Mouse (Mus musculus): ENCODE results near the gene Slc15a5. TPM values are rescaled to one million over a fixed set of nuclear protein-coding genes. Genes with fewer than 3 reads are reported as not detected.

Slc15a5 gene
- polyA plus RNA-seq, 1 experiment from 2014 or later: not detected

GRCm38 (mm10) chr6:138077681-138078439 is 1.9 kb downstream of the Slc15a5 start:
- Histone ChIP-seq H3K4me3 (no peak overlapping the region), H3K4me1 (0 out of 2 replicates have a peak, but pooled peaks cover 2% of the 10 kb centered on the region), H3K27ac (replicated peaks) (no peak overlapping the region), H3K36me3 (replicated peaks) (no peaks in the 10 kb centered on the region), H3K27me3 (replicated peaks; ENCODE audit: low read depth, poor library complexity, severe bottlenecking) (no peaks in the 10 kb centered on the region), H3K9me3 (no peaks in the 10 kb centered on the region)
- DNase-seq (ENCODE audit: low spot score): no peak
- 91% methylated on average over 5 of the region's 5 CpGs for WGBS

GRCm38 (mm10) chr6:138075723-138076122 is 4.0 kb downstream of the Slc15a5 start:
- Histone ChIP-seq H3K4me3 (no peak overlapping the region), H3K27ac (replicated peaks) (no peak overlapping the region), H3K4me1 (0 out of 2 replicates have a peak, but pooled peaks cover 4% of the 10 kb centered on the region), H3K36me3 (replicated peaks) (no peaks in the 10 kb centered on the region), H3K9me3 (no peaks in the 10 kb centered on the region), H3K27me3 (replicated peaks; ENCODE audit: low read depth, poor library complexity, severe bottlenecking) (no peaks in the 10 kb centered on the region)
- no peak for DNase-seq (ENCODE audit: low spot score)
- 96% methylated on average over 1 of the region's 1 CpGs for WGBS

- H3K27me3 ChIP-seq (replicated peaks; ENCODE audit: low read depth, poor library complexity, severe bottlenecking): no peaks in the 10 kb centered on the region
- no peak overlapping the region for H3K4me3 ChIP-seq
- H3K36me3 ChIP-seq (replicated peaks): no peaks in the 10 kb centered on the region
- H3K9me3 ChIP-seq: no peaks in the 10 kb centered on the region
- H3K27ac ChIP-seq (replicated peaks): no peak overlapping the region
- H3K4me1 ChIP-seq: 0 out of 2 replicates have a peak, but pooled peaks cover 4% of the 10 kb centered on the region
- no peak for DNase-seq (ENCODE audit: low spot score)
- WGBS: 80% methylated on average over 2 of the region's 2 CpGs
These were observed 6.2 kb downstream of the Slc15a5 start for GRCm38 (mm10) chr6:138073540-138073939.

- no peaks in the 10 kb centered on the region for H3K27me3 ChIP-seq (replicated peaks; ENCODE audit: low read depth, poor library complexity, severe bottlenecking)
- 76% methylated on average over 8 of the region's 8 CpGs for WGBS
- H3K9me3 ChIP-seq: no peaks in the 10 kb centered on the region
- no peaks in the 10 kb centered on the region for H3K36me3 ChIP-seq (replicated peaks)
- peak; percentile 13 for DNase-seq (ENCODE audit: low spot score)
- H3K4me3 ChIP-seq: no peak overlapping the region
- H3K27ac ChIP-seq (replicated peaks): no peak overlapping the region
- 0 out of 2 replicates have a peak, but pooled peaks cover 4% of the 10 kb centered on the region for H3K4me1 ChIP-seq
These were observed 6.8 kb downstream of the Slc15a5 start for GRCm38 (mm10) chr6:138072963-138073339.

GRCm38 (mm10) chr6:138072110-138072962 is 7.4 kb downstream of the Slc15a5 start:
- Histone ChIP-seq H3K9me3 (no peaks in the 10 kb centered on the region), H3K27me3 (replicated peaks; ENCODE audit: low read depth, poor library complexity, severe bottlenecking) (no peaks in the 10 kb centered on the region), H3K4me1 (0 out of 2 replicates have a peak, but pooled peaks cover 4% of the 10 kb centered on the region), H3K36me3 (replicated peaks) (no peaks in the 10 kb centered on the region), H3K27ac (replicated peaks) (no peak overlapping the region), H3K4me3 (no peak overlapping the region)
- 83% methylated on average over 5 of the region's 5 CpGs for WGBS
- DNase-seq (ENCODE audit: low spot score): no peak

- WGBS: 69% methylated on average over 4 of the region's 4 CpGs
These were observed 8.1 kb downstream of the Slc15a5 start for GRCm38 (mm10) chr6:138071505-138072107.

GRCm38 (mm10) chr6:138070720-138071504 is 8.8 kb downstream of the Slc15a5 start:
- Histone ChIP-seq H3K36me3 (replicated peaks) (no peaks in the 10 kb centered on the region), H3K4me3 (no peak overlapping the region), H3K9me3 (no peaks in the 10 kb centered on the region), H3K27ac (replicated peaks) (no peak overlapping the region), H3K27me3 (replicated peaks; ENCODE audit: low read depth, poor library complexity, severe bottlenecking) (no peaks in the 10 kb centered on the region), H3K4me1 (0 out of 2 replicates have a peak, but pooled peaks cover 4% of the 10 kb centered on the region)
- 78% methylated on average over 13 of the region's 13 CpGs for WGBS
- DNase-seq (ENCODE audit: low spot score): no peak

More at GRCm38 (mm10) chr6:138071505-138072107, 8.1 kb downstream of the Slc15a5 start:
- DNase-seq (ENCODE audit: low spot score): no peak
- no peak overlapping the region for H3K27ac ChIP-seq (replicated peaks)
- H3K36me3 ChIP-seq (replicated peaks): no peaks in the 10 kb centered on the region
- no peaks in the 10 kb centered on the region for H3K27me3 ChIP-seq (replicated peaks; ENCODE audit: low read depth, poor library complexity, severe bottlenecking)
- no peak overlapping the region for H3K4me3 ChIP-seq
- 0 out of 2 replicates have a peak, but pooled peaks cover 4% of the 10 kb centered on the region for H3K4me1 ChIP-seq
- H3K9me3 ChIP-seq: no peaks in the 10 kb centered on the region

GRCm38 (mm10) chr6:138069921-138070320 is 9.8 kb downstream of the Slc15a5 start:
- Histone ChIP-seq H3K36me3 (replicated peaks) (no peaks in the 10 kb centered on the region), H3K27me3 (replicated peaks; ENCODE audit: low read depth, poor library complexity, severe bottlenecking) (no peaks in the 10 kb centered on the region), H3K4me3 (no peak overlapping the region), H3K27ac (replicated peaks) (no peak overlapping the region), H3K9me3 (no peaks in the 10 kb centered on the region), H3K4me1 (0 out of 2 replicates have a peak, but pooled peaks cover 4% of the 10 kb centered on the region)
- 92% methylated on average over 10 of the region's 10 CpGs for WGBS
- no peak for DNase-seq (ENCODE audit: low spot score)

GRCm38 (mm10) chr6:138055572-138055971 is 24.1 kb downstream of the Slc15a5 start:
- WGBS: 15% methylated on average over 15 of the region's 15 CpGs
- Histone ChIP-seq H3K27ac (replicated peaks) (peak overlapping the region; percentile 19; the same call in 1 of the 2 replicates), H3K4me3 (no peak overlapping the region), H3K36me3 (replicated peaks) (no peaks in the 10 kb centered on the region), H3K9me3 (no peaks in the 10 kb centered on the region), H3K27me3 (replicated peaks; ENCODE audit: low read depth, poor library complexity, severe bottlenecking) (no peaks in the 10 kb centered on the region), H3K4me1 (peaks cover 7% of the 10 kb centered on the region)
- DNase-seq (ENCODE audit: low spot score): peak; percentile 48

- H3K9me3 ChIP-seq: no peaks in the 10 kb centered on the region
- no peaks in the 10 kb centered on the region for H3K27me3 ChIP-seq (replicated peaks; ENCODE audit: low read depth, poor library complexity, severe bottlenecking)
- no peaks in the 10 kb centered on the region for H3K36me3 ChIP-seq (replicated peaks)
- 85% methylated on average over 12 of the region's 12 CpGs for WGBS
- H3K4me3 ChIP-seq: no peak overlapping the region
- H3K27ac ChIP-seq (replicated peaks): no peak overlapping the region; the same call in 1 of the 2 replicates
- DNase-seq (ENCODE audit: low spot score): no peak
- H3K4me1 ChIP-seq: peaks cover 7% of the 10 kb centered on the region
These were observed 24.8 kb downstream of the Slc15a5 start for GRCm38 (mm10) chr6:138054956-138055355.

- H3K36me3 ChIP-seq (replicated peaks): no peaks in the 10 kb centered on the region
- no peaks in the 10 kb centered on the region for H3K27me3 ChIP-seq (replicated peaks; ENCODE audit: low read depth, poor library complexity, severe bottlenecking)
- peak; percentile 21 for DNase-seq (ENCODE audit: low spot score)
- no peaks in the 10 kb centered on the region for H3K9me3 ChIP-seq
- no peak overlapping the region for H3K4me3 ChIP-seq
- no peak overlapping the region for H3K27ac ChIP-seq (replicated peaks)
- H3K4me1 ChIP-seq: peaks cover 7% of the 10 kb centered on the region
- 53% methylated on average over 1 of the region's 1 CpGs for WGBS
These were observed 25.6 kb downstream of the Slc15a5 start for GRCm38 (mm10) chr6:138054166-138054565.

- H3K36me3 ChIP-seq (replicated peaks): no peaks in the 10 kb centered on the region
These were observed 26.0 kb downstream of the Slc15a5 start for GRCm38 (mm10) chr6:138053686-138054085.

More at GRCm38 (mm10) chr6:138053686-138054085, 26.0 kb downstream of the Slc15a5 start:
- 88% methylated on average over 9 of the region's 9 CpGs for WGBS
- H3K9me3 ChIP-seq: no peaks in the 10 kb centered on the region
- H3K27ac ChIP-seq (replicated peaks): no peak overlapping the region
- DNase-seq (ENCODE audit: low spot score): no peak
- H3K4me1 ChIP-seq: peaks cover 7% of the 10 kb centered on the region
- no peaks in the 10 kb centered on the region for H3K27me3 ChIP-seq (replicated peaks; ENCODE audit: low read depth, poor library complexity, severe bottlenecking)
- H3K4me3 ChIP-seq: no peak overlapping the region

Measured in embryonic facial prominence, embryonic 10.5 days (tissue).